Mouse (Mus musculus) intestine, embryonic 16.5 days (tissue): ENCODE data around the gene Poc1a. TPM values are rescaled to one million over a fixed set of nuclear protein-coding genes. Genes with fewer than 3 reads are reported as not detected.
A peak's percentile ranks its signal among the peaks of the same experiment; 100 is the strongest.

Experiments used
- ATAC-seq: fragments of 200-750 bp; cut with Nextera tagmentation; 2 replicates; pipeline ENCODE4 v1.8.0; 2017; ENCODE audit warnings: moderate TSS enrichment, moderate library complexity
- H3K27ac ChIP-seq: fragments of 300-500 bp; sonication (generic); 2 replicates; pipeline ENCODE4 v1.5.1; 2014; ENCODE audit warnings: mild to moderate bottlenecking, low read length
- H3K27me3 ChIP-seq: fragments of 300-500 bp; sonication (generic); replicated peaks from 2 replicates; pipeline ENCODE4 v1.6.1; 2014; ENCODE audit warnings: low read length, control low read depth, mixed read lengths; ENCODE audit not compliant: control insufficient read depth, insufficient read depth
- H3K36me3 ChIP-seq: fragments of 300-500 bp; sonication (generic); 2 replicates; pipeline ENCODE4 v1.6.1; 2014; ENCODE audit warnings: low read length, control low read depth; ENCODE audit not compliant: control insufficient read depth, insufficient read depth
- H3K4me1 ChIP-seq: fragments of 300-500 bp; sonication (generic); 2 replicates; pipeline ENCODE4 v1.6.1; 2014; ENCODE audit warnings: low read length, control low read depth, mixed read lengths; ENCODE audit not compliant: control insufficient read depth, insufficient read depth
- H3K4me2 ChIP-seq: fragments of 300-500 bp; sonication (generic); 2 replicates; pipeline ENCODE4 v1.6.1; 2014; ENCODE audit warnings: low read depth, low read length, control low read depth
- H3K4me3 ChIP-seq: fragments of 300-500 bp; sonication (generic); 2 replicates; pipeline ENCODE4 v1.5.1; 2014; ENCODE audit warnings: mild to moderate bottlenecking, low read length
- H3K9ac ChIP-seq: fragments of 300-500 bp; sonication (generic); 2 replicates; pipeline ENCODE4 v1.6.1; 2014; ENCODE audit warnings: low read depth, low read length
- H3K9me3 ChIP-seq: fragments of 300-500 bp; sonication (generic); 2 replicates; pipeline ENCODE4 v1.6.1; 2016; ENCODE audit warnings: low read length, control low read depth; ENCODE audit not compliant: control insufficient read depth
- WGBS: fragments of 180-500 bp; shearing (Covaris S2); extraction: QIAGEN DNeasy Blood & Tissue Kit; methylation state at CpG from one replicate; pipeline ENCODE4 v1.1.7; 2014; 5-methylcytosine and 5-hydroxymethylcytosine counted together
- polyA plus RNA-seq: library from polyadenylated mRNA; unstranded; fragments of >200 nt; fragmentation: Nextera tagmentation; extraction: Ambion mirVana; gene quantifications from 2 replicates; pipeline ENCODE4 v1.2.1, GENCODE M21; 2015

Gene Poc1a
- polyA plus RNA-seq, 1 experiment from 2014 or later = 29.1 TPM

DNA sequence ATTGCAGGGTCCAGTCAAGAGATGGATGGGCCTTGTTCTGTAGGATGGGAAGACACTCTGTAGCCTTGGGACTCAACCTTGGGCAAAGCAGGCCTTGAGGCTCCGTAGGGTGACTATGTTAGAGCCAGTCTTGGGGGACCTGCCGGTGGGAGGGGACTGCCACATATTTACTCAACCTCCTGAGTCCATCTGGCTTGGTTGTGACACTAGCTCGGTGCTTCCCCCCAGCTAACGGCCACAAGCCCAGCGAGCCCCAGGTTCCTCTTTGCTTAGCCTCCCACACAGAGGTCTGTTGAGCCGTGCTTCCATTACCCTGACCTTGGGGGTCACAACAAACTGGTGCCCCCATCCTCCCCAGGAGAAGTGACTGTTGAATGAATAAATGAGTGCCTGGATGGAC, 19.8 kb upstream of the Poc1a start:
- H3K9me3 ChIP-seq = no peaks in the 10 kb centered on the region
- no peak overlapping the region for H3K27ac ChIP-seq
- no peak overlapping the region for H3K4me3 ChIP-seq
- no peak overlapping the region for H3K4me2 ChIP-seq
- ATAC-seq = no peak
- no peaks in the 10 kb centered on the region for H3K4me1 ChIP-seq
- 77% methylated on average over 6 of the region's 6 CpGs for WGBS
- H3K9ac ChIP-seq = no peak overlapping the region
- no peaks in the 10 kb centered on the region for H3K27me3 ChIP-seq
- no peaks in the 10 kb centered on the region for H3K36me3 ChIP-seq

DNA sequence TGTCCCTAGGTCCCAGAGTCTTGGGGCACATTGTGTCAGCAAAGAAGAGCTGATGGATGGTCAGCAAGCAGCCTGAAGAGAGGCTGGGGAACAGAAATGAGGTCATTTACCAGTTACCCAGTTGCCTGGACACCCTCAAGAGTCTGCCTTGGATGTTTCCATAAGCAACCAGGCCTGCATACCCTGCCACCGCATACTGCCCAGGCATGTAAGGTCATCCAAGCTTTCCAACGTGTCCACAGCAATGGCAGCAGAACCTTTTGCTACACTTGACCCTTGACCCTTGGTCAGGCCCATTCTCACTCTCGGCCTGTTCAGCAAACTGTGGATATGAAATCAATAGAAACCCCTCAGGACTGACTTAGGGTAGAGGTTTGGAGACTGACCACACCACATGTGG, 19.4 kb upstream of the Poc1a start:
- no peak for ATAC-seq
- H3K9ac ChIP-seq = no peak overlapping the region
- no peaks in the 10 kb centered on the region for H3K4me1 ChIP-seq
- no peak overlapping the region for H3K27ac ChIP-seq
- H3K27me3 ChIP-seq = no peaks in the 10 kb centered on the region
- no peaks in the 10 kb centered on the region for H3K9me3 ChIP-seq
- H3K36me3 ChIP-seq = no peaks in the 10 kb centered on the region
- no peak overlapping the region for H3K4me2 ChIP-seq
- no peak overlapping the region for H3K4me3 ChIP-seq
- WGBS = 72% methylated on average over 3 of the region's 3 CpGs

DNA sequence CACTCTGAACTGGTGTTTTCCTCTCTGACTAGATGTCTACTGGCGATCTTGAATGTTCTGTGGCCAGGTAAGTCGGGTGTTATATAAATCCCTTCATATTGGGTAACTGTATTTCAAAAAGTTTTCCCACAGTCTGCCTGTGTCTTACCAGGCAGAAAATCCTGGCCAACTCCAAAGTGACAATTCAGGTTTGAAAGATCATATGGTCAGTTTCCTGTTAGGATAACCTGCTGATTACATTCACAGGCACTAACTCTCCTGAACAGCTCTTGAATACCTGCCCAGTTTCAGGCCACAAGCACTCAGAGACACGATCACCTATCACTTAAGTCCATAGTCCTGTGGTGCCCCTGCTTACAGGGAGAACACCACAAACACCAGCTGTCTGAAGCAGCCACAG, 18.8 kb upstream of the Poc1a start:
- ATAC-seq = no peak
- H3K9ac ChIP-seq = no peak overlapping the region
- H3K9me3 ChIP-seq = no peaks in the 10 kb centered on the region
- H3K4me1 ChIP-seq = no peaks in the 10 kb centered on the region
- no peaks in the 10 kb centered on the region for H3K27me3 ChIP-seq
- H3K4me3 ChIP-seq = no peak overlapping the region
- H3K36me3 ChIP-seq = no peaks in the 10 kb centered on the region
- 76% methylated on average over 3 of the region's 3 CpGs for WGBS
- no peak overlapping the region for H3K27ac ChIP-seq
- no peak overlapping the region for H3K4me2 ChIP-seq

- Histone ChIP-seq H3K9ac (no peak overlapping the region), H3K4me1 (peaks cover under 1% of the 10 kb centered on the region), H3K9me3 (no peaks in the 10 kb centered on the region), H3K27me3 (no peaks in the 10 kb centered on the region), H3K4me2 (no peak overlapping the region), H3K4me3 (no peak overlapping the region), H3K36me3 (no peaks in the 10 kb centered on the region), H3K27ac (no peak overlapping the region)
- WGBS = 78% methylated on average over 9 of the region's 9 CpGs
- ATAC-seq = no peak
Observed at GRCm38 (mm10) chr9:106263381-106263924, 17.4 kb upstream of the Poc1a start.

- Histone ChIP-seq H3K4me3 (no peak overlapping the region), H3K27ac (no peak overlapping the region), H3K36me3 (no peaks in the 10 kb centered on the region), H3K4me1 (peaks cover 17% of the 10 kb centered on the region), H3K9me3 (no peaks in the 10 kb centered on the region), H3K4me2 (no peak overlapping the region), H3K27me3 (no peaks in the 10 kb centered on the region), H3K9ac (no peak overlapping the region)
- no peak for ATAC-seq
- WGBS = 71% methylated on average over 12 of the region's 12 CpGs
Observed at GRCm38 (mm10) chr9:106265358-106266075, 15.3 kb upstream of the Poc1a start.

- Histone ChIP-seq H3K36me3 (no peaks in the 10 kb centered on the region), H3K4me2 (no peak overlapping the region), H3K27ac (no peak overlapping the region), H3K9ac (no peak overlapping the region), H3K4me3 (no peak overlapping the region), H3K4me1 (peaks cover 17% of the 10 kb centered on the region), H3K27me3 (no peaks in the 10 kb centered on the region), H3K9me3 (no peaks in the 10 kb centered on the region)
- no peak for ATAC-seq
- 61% methylated on average over 2 of the region's 2 CpGs for WGBS
Observed at GRCm38 (mm10) chr9:106266936-106267657, 13.8 kb upstream of the Poc1a start.

- no peak overlapping the region for H3K4me3 ChIP-seq
- no peaks in the 10 kb centered on the region for H3K27me3 ChIP-seq
- 0 out of 2 replicates have a peak overlapping the region, but pooled peaks have one; percentile 8 for H3K27ac ChIP-seq
- ATAC-seq = no peak
- H3K4me2 ChIP-seq = no peak overlapping the region
- 38% methylated on average over 4 of the region's 4 CpGs for whole genome bisulfite sequencing
- H3K36me3 ChIP-seq = no peaks in the 10 kb centered on the region
- H3K9ac ChIP-seq = no peak overlapping the region
- peaks cover 17% of the 10 kb centered on the region for H3K4me1 ChIP-seq
- H3K9me3 ChIP-seq = no peaks in the 10 kb centered on the region
Observed at GRCm38 (mm10) chr9:106268421-106268820, 12.4 kb upstream of the Poc1a start.

- Histone ChIP-seq H3K27me3 (no peaks in the 10 kb centered on the region), H3K4me1 (peaks cover 17% of the 10 kb centered on the region), H3K9ac (no peak overlapping the region), H3K27ac (peak overlapping the region; percentile 8; the same call in 1 of the 2 replicates), H3K4me3 (no peak overlapping the region), H3K9me3 (no peaks in the 10 kb centered on the region), H3K4me2 (no peak overlapping the region), H3K36me3 (no peaks in the 10 kb centered on the region)
- WGBS = 47% methylated on average over 9 of the region's 9 CpGs
- 0 out of 2 replicates have a peak, but pooled peaks have one; percentile 24 for ATAC-seq
Observed at GRCm38 (mm10) chr9:106269076-106269788, 11.6 kb upstream of the Poc1a start.

GRCm38 (mm10) chr9:106269879-106270278, 11.0 kb upstream of the Poc1a start:
- no peak overlapping the region for H3K9ac ChIP-seq
- WGBS = 14% methylated on average over 2 of the region's 2 CpGs
- ATAC-seq = peak; percentile 74
- H3K27me3 ChIP-seq = no peaks in the 10 kb centered on the region
- H3K27ac ChIP-seq = no peak overlapping the region
- H3K4me2 ChIP-seq = no peak overlapping the region
- no peaks in the 10 kb centered on the region for H3K9me3 ChIP-seq
- no peak overlapping the region for H3K4me3 ChIP-seq
- H3K4me1 ChIP-seq = peaks cover 17% of the 10 kb centered on the region
- H3K36me3 ChIP-seq = no peaks in the 10 kb centered on the region
